Mouse (Mus musculus): ENCODE results near the gene Sh3rf1. TPM values are rescaled to one million over a fixed set of nuclear protein-coding genes. Genes with fewer than 3 reads are reported as not detected.

The Sh3rf1 gene
- polyA plus RNA-seq, 1 experiment from 2014 or later, result 18.1 TPM

DNA sequence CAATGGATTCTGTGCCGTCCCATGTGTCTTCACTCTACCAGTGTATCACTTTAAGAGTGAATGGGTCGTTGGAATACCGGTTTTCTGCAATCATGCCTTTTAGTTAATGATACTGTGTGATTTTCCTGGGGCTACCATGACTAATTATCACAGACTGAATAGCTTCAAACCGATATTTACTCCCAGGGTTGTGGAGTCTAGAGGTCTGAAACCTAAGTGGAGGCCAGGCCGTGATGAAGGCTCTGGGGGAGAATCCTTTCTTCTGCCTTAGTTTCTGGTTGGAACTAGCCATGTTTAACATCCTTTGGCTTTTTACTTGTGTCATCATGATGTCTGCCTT lies 78.3 kb downstream of the Sh3rf1 start:
- Histone ChIP-seq H3K27me3 (ENCODE audit: insufficient read depth, low read length) (no peaks in the 10 kb centered on the region), H3K4me3 (replicated peaks; ENCODE audit: low read depth, low read length) (no peak overlapping the region), H3K36me3 (ENCODE audit: insufficient read depth, low read length) (no peaks in the 10 kb centered on the region), H3K4me2 (ENCODE audit: low read length) (no peak overlapping the region), H3K9ac (ENCODE audit: low read depth, low read length) (no peak overlapping the region), H3K9me3 (replicated peaks; ENCODE audit: low read length) (no peaks in the 10 kb centered on the region), H3K27ac (no peak overlapping the region), H3K4me1 (replicated peaks; ENCODE audit: insufficient read depth, low read length) (0 out of 2 replicates have a peak, but pooled peaks cover 12% of the 10 kb centered on the region)
- ATAC-seq (replicated peaks; ENCODE audit: low FRiP score, low read depth), result 0 out of 2 replicates have a peak, but pooled peaks have one; percentile 46
- TF ChIP-seq CTCF (IDR thresholded peaks at IDR 0.05; ENCODE audit: low read depth), result no peak
- DNase-seq (ENCODE audit: low spot score), result no peak
- WGBS, result 52% methylated on average over 5 of the region's 5 CpGs

DNA sequence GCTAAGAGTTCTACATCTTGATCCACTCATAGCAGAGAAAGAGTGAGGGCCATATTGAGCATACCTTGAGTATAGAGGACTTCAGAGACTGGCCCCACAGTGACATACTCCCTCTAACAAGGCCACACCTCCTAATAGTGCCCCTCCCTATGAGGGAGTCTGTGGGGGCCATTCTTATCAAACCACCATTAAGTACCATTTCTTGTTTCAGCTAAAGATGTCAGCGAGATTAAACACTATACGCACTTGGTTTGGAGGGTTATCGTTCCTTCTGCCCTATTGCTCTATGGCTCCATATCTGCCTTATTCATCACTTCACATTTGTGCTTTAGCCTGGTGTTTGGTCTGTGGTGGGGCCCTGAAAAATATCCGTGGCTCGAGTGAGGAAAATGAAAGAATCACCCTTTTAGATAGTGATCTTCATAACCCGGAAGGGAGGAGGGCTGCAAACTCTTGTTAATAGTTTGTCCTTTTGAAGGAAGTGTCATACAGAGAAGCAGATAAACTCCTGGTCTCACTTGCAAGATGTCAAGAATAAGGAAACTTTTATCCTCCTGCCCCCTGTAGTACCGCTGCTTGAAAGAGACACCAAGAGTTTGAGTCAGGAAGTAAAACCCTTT lies 81.9 kb downstream of the Sh3rf1 start:
- 79% methylated on average over 7 of the region's 7 CpGs for WGBS
- Histone ChIP-seq H3K4me3 (replicated peaks; ENCODE audit: low read depth, low read length) (no peak overlapping the region), H3K4me1 (replicated peaks; ENCODE audit: insufficient read depth, low read length) (peaks cover 20% of the 10 kb centered on the region), H3K27me3 (ENCODE audit: insufficient read depth, low read length) (no peaks in the 10 kb centered on the region), H3K27ac (no peak overlapping the region), H3K4me2 (ENCODE audit: low read length) (no peak overlapping the region), H3K9me3 (replicated peaks; ENCODE audit: low read length) (no peaks in the 10 kb centered on the region), H3K9ac (ENCODE audit: low read depth, low read length) (no peak overlapping the region), H3K36me3 (ENCODE audit: insufficient read depth, low read length) (no peaks in the 10 kb centered on the region)
- ATAC-seq (replicated peaks; ENCODE audit: low FRiP score, low read depth) (no peak), DNase-seq (ENCODE audit: low spot score) (no peak)
- no peak for TF ChIP-seq CTCF (IDR thresholded peaks at IDR 0.05; ENCODE audit: low read depth)

DNA sequence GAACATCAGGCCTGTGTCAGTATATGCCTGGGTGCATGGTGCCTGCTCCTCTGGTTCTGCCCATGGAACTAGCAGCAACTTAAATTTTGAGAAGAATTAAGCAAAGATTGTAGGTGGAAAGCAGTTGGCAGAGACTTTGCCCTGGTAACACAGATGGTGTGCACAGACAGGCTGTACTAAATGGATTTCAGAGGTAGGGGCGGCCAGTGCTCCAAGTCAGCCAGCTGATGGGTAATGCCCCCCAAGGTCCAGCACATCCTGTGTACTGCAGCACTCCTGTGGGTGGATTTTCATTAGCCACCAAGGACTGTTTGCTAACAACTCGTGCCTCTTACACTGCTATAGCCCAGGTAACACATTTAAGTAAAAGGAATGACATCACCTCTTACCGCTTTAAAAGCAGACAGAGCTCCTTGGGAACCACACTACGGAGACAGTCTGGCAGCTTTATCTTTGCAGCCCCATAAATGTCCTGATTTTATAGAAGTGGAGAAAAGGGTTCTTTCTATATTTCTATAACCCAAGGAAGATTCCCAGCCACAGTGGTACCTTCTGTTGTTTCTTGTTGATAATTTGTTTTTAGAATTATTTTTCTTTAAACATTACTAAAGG lies 82.9 kb downstream of the Sh3rf1 start:
- Histone ChIP-seq H3K9ac (ENCODE audit: low read depth, low read length) (no peak overlapping the region), H3K27ac (no peak overlapping the region), H3K4me3 (replicated peaks; ENCODE audit: low read depth, low read length) (no peak overlapping the region), H3K9me3 (replicated peaks; ENCODE audit: low read length) (no peaks in the 10 kb centered on the region), H3K4me1 (replicated peaks; ENCODE audit: insufficient read depth, low read length) (peaks cover 21% of the 10 kb centered on the region), H3K27me3 (ENCODE audit: insufficient read depth, low read length) (no peaks in the 10 kb centered on the region), H3K36me3 (ENCODE audit: insufficient read depth, low read length) (no peaks in the 10 kb centered on the region), H3K4me2 (ENCODE audit: low read length) (no peak overlapping the region)
- TF ChIP-seq CTCF (IDR thresholded peaks at IDR 0.05; ENCODE audit: low read depth), result no peak
- DNase-seq (ENCODE audit: low spot score) (no peak), ATAC-seq (replicated peaks; ENCODE audit: low FRiP score, low read depth) (no peak)
- 72% methylated on average over 4 of the region's 4 CpGs for WGBS

DNA sequence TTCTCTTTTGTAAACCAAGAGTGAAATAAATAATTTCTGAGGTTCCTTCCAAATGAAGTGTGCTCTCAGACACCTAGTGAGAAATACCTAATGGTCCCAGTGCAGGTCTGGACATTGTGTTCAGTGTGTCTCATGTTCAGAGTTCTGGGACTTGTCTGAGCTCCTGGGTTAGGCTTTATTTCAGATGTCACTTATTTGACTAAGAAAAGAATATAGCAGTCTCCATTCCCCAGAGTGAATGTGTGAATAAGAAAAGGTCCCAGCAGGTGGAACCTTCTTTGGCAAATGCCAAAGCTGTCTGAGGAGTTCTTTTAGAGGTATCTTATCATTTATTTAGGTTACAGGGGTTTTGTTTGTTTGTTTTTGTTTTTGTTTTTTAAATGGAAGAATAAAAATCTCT lies 85.2 kb downstream of the Sh3rf1 start:
- Histone ChIP-seq H3K9ac (ENCODE audit: low read depth, low read length) (no peak overlapping the region), H3K36me3 (ENCODE audit: insufficient read depth, low read length) (no peaks in the 10 kb centered on the region), H3K4me3 (replicated peaks; ENCODE audit: low read depth, low read length) (no peak overlapping the region), H3K4me1 (replicated peaks; ENCODE audit: insufficient read depth, low read length) (peaks cover 20% of the 10 kb centered on the region), H3K27me3 (ENCODE audit: insufficient read depth, low read length) (no peaks in the 10 kb centered on the region), H3K27ac (no peak overlapping the region), H3K4me2 (ENCODE audit: low read length) (no peak overlapping the region), H3K9me3 (replicated peaks; ENCODE audit: low read length) (no peaks in the 10 kb centered on the region)
- no peak for ATAC-seq (replicated peaks; ENCODE audit: low FRiP score, low read depth)
- DNase-seq (ENCODE audit: low spot score), result no peak
- TF ChIP-seq CTCF (IDR thresholded peaks at IDR 0.05; ENCODE audit: low read depth), result no peak

DNA sequence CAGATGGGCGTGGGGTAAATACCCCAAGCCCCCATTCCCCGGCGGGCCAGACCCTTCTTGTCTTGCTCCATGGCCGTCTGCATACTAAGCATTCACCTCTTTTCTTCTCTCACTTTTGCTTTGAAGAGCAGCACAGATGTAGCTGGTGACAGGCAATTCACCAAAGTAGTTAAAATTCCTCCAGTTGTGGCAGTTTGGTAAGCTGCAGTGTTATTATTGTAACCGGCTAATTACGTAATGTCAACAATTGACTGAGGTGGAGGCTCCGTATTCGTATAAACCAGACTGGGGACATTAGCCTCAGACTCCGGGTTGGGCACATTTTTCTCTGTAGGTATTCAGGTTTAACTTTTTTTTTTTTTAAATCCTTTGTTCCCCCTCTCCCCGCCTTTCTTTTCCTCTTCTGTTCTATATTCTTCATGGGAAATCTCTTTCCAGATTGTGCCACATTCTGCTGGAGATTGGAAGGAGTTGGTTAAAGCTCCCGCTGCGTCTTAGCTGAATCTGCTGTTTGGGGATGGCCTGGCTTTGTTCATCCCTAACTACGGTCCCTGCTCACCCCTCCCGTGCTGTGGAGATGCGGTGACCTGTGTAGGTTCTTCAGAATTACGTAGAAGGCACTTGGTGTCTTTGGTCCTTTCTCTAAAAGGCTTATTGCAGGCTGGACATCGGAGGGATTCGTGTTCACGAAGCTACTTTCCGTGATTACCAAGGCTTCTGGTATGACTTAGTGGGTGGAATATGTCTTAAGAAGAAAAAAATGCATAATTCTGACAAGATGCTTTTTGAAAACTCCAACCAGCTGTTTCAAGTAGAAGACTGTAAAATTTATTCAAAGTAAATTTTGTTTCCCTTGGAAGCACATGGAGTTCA lies 86.1 kb downstream of the Sh3rf1 start:
- TF ChIP-seq CTCF (IDR thresholded peaks at IDR 0.05; ENCODE audit: low read depth), result no peak
- Histone ChIP-seq H3K9ac (ENCODE audit: low read depth, low read length) (0 out of 2 replicates have a peak overlapping the region, but pooled peaks have one; percentile 18), H3K36me3 (ENCODE audit: insufficient read depth, low read length) (no peaks in the 10 kb centered on the region), H3K4me1 (replicated peaks; ENCODE audit: insufficient read depth, low read length) (peaks cover 20% of the 10 kb centered on the region), H3K4me3 (replicated peaks; ENCODE audit: low read depth, low read length) (no peak overlapping the region), H3K27ac (peak overlapping the region; percentile 68), H3K4me2 (ENCODE audit: low read length) (peak overlapping the region; percentile 0; the same call in 1 of the 2 replicates), H3K27me3 (ENCODE audit: insufficient read depth, low read length) (no peaks in the 10 kb centered on the region), H3K9me3 (replicated peaks; ENCODE audit: low read length) (no peaks in the 10 kb centered on the region)
- no peak for ATAC-seq (replicated peaks; ENCODE audit: low FRiP score, low read depth)
- DNase-seq (ENCODE audit: low spot score), result peak; percentile 80
- 44% methylated on average over 20 of the region's 20 CpGs for WGBS

DNA sequence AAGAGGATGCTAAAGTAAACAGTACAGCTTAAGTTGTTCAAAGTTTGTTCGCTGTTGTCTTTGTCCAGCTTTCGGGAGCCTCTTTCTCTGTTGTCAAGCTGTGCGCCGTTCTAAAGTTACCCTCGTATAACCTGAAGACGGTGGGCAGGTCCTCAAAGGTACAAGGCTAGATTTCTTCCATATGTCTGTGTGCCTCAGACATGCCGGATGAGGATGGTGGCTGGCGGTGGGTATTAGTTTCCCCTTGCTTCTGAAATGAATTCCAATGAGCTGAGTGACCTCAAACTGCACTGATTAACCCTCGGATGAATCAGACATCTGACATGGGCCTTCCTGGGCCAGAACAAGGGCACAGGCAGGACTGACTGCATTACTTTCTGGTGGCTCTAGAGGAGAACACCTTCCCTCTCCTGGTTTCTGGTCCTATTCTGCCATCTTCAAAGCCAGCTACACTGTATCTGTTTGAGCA lies 86.8 kb downstream of the Sh3rf1 start:
- Histone ChIP-seq H3K9me3 (replicated peaks; ENCODE audit: low read length) (no peaks in the 10 kb centered on the region), H3K4me1 (replicated peaks; ENCODE audit: insufficient read depth, low read length) (peaks cover 20% of the 10 kb centered on the region), H3K27me3 (ENCODE audit: insufficient read depth, low read length) (no peaks in the 10 kb centered on the region), H3K4me3 (replicated peaks; ENCODE audit: low read depth, low read length) (no peak overlapping the region), H3K36me3 (ENCODE audit: insufficient read depth, low read length) (no peaks in the 10 kb centered on the region), H3K4me2 (ENCODE audit: low read length) (peak overlapping the region; percentile 0; the same call in 1 of the 2 replicates), H3K27ac (peak overlapping the region; percentile 57; the same call in 1 of the 2 replicates), H3K9ac (ENCODE audit: low read depth, low read length) (no peak overlapping the region)
- ATAC-seq (replicated peaks; ENCODE audit: low FRiP score, low read depth) (no peak), DNase-seq (ENCODE audit: low spot score) (no peak)
- WGBS, result 30% methylated on average over 9 of the region's 9 CpGs
- no peak for TF ChIP-seq CTCF (IDR thresholded peaks at IDR 0.05; ENCODE audit: low read depth)
